Mouse (Mus musculus): Measurements from ENCODE around the gene Olfml2a. TPM values are rescaled to one million over a fixed set of nuclear protein-coding genes. Genes with fewer than 3 reads are reported as not detected.
A peak's percentile ranks its signal among the peaks of the same experiment; 100 is the strongest.

Olfml2a gene
- total and polyA plus RNA-seq, 3 experiments, result 0.12 to 0.33 TPM; not detected in 1

- TF ChIP-seq RAD21 (IDR thresholded peaks at IDR 0.05; ENCODE audit: low read depth, low read length), result peak; percentile 42
Measured at GRCm38 (mm10) chr2:38931851-38932667, at the start of gene Olfml2a (continued).

GRCm38 (mm10) chr2:38902866-38903265 lies 28.9 kb upstream of the Olfml2a start:
- Histone ChIP-seq H3K27ac (ENCODE audit: control insufficient read depth, low read depth, low read length) (no peak overlapping the region), H3K4me1 (ENCODE audit: control insufficient read depth in 1 of 2, insufficient read depth in 2 of 2, low read length in 2 of 2) (peaks cover 4 to 6% of the 10 kb centered on the region in 2 experiments; a peak in 3 of 4 replicates), H3K9ac (ENCODE audit: control insufficient read depth, low read depth, low read length, poor library complexity, severe bottlenecking) (no peak overlapping the region), H3K36me3 (ENCODE audit: control insufficient read depth in 1 of 2, insufficient read depth in 2 of 2, low read length in 2 of 2) (peaks cover 0 to 14% of the 10 kb centered on the region in 2 experiments; a peak in 2 of 4 replicates), H3K9me3 (replicated peaks; ENCODE audit: insufficient read depth, low read length) (no peaks in the 10 kb centered on the region), H3K79me2 (ENCODE audit: control insufficient read depth, insufficient read depth, low read length, poor library complexity) (peaks cover 2% of the 10 kb centered on the region; the same call in 1 of the 2 replicates), H3K27me3 (ENCODE audit: control insufficient read depth in 1 of 2, insufficient read depth in 2 of 2, low read length in 2 of 2) (no peaks in the 10 kb centered on the region), H3K4me3 (ENCODE audit: control insufficient read depth in 1 of 2, insufficient read depth in 1 of 2, low read depth in 2 of 2, low read length in 2 of 2) (no peak overlapping the region)
- peak; percentile 67 for DNase-seq (ENCODE audit: low read depth, low spot score)
- TF ChIP-seq ETS1 (IDR thresholded peaks at IDR 0.05; ENCODE audit: low read depth, low read length) (0 out of 2 replicates have a peak, but pooled peaks have one; percentile 9), MAFK (IDR thresholded peaks at IDR 0.05; ENCODE audit: borderline replicate concordance, low read depth, low read length) (no peak), JUND (IDR thresholded peaks at IDR 0.05; ENCODE audit: low read depth, low read length) (no peak), SIN3A (IDR thresholded peaks at IDR 0.05; ENCODE audit: low read length) (0 out of 2 replicates have a peak, but pooled peaks have one; percentile 27), GATA1 (IDR thresholded peaks at IDR 0.05; ENCODE audit: low read depth, low read length) (0 out of 2 replicates have a peak, but pooled peaks have one; percentile 6), ELF1 (IDR thresholded peaks at IDR 0.05; ENCODE audit: low read depth, low read length) (0 out of 2 replicates have a peak, but pooled peaks have one; percentile 18), TCF12 (IDR thresholded peaks at IDR 0.05; ENCODE audit: low read depth, low read length) (0 out of 2 replicates have a peak, but pooled peaks have one; percentile 15), EP300 (IDR thresholded peaks at IDR 0.05; ENCODE audit: low read depth in 1 of 2, low read length in 2 of 2) (peak; percentile 16 to 37; a peak in 3 of 4 replicates)

DNA sequence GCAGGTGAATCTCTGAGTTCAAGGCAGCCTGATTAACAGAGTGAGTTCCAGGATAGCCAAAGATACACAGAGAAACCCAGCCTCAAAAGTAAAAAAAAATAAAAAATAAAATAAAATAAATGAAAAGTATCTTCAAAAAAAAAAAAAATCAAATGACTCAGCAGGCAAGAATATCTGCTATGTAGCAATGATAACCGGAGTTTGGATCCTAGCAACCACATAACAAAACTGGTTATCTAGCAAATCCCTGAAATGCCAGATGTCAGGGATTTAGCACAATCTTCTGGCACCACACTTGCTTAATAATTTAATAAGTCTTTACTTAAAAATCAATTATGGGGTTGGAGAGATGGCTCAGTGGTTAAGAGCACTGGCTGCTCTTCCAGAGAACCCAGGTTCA lies 27.5 kb upstream of the Olfml2a start:
- no peak for TF ChIP-seq MEF2A (IDR thresholded peaks at IDR 0.05; ENCODE audit: extremely low read depth, insufficient replicate concordance, low read depth, low read length, poor library complexity, severe bottlenecking)
- no peak for TF ChIP-seq ELF1 (IDR thresholded peaks at IDR 0.05; ENCODE audit: low read depth, low read length)
- TF ChIP-seq TCF12 (IDR thresholded peaks at IDR 0.05; ENCODE audit: low read depth, low read length), result 0 out of 2 replicates have a peak, but pooled peaks have one; percentile 16
- peak; percentile 62; the same call in 1 of the 2 replicates for TF ChIP-seq ZNF384 (IDR thresholded peaks at IDR 0.05; ENCODE audit: low read depth, low read length)
- peak; percentile 72; the same call in 1 of the 2 replicates for TF ChIP-seq RCOR1 (IDR thresholded peaks at IDR 0.05; ENCODE audit: low read depth, low read length)
- TF ChIP-seq POLR2AphosphoS2 (IDR thresholded peaks at IDR 0.05; ENCODE audit: low read length), result no peak
- no peak overlapping the region for H3K27ac ChIP-seq (ENCODE audit: control insufficient read depth, low read depth, low read length)

More for the DNA sequence above, 27.5 kb upstream of the Olfml2a start:
- H3K27me3 ChIP-seq (ENCODE audit: control insufficient read depth in 1 of 2, insufficient read depth in 2 of 2, low read length in 2 of 2), result no peaks in the 10 kb centered on the region
- no peak overlapping the region for H3K4me3 ChIP-seq (ENCODE audit: control insufficient read depth in 1 of 2, insufficient read depth in 1 of 2, low read depth in 2 of 2, low read length in 2 of 2)
- H3K4me1 ChIP-seq (ENCODE audit: control insufficient read depth in 1 of 2, insufficient read depth in 2 of 2, low read length in 2 of 2), result peaks cover 2 to 6% of the 10 kb centered on the region in 2 experiments; a peak in 3 of 4 replicates
- H3K9me3 ChIP-seq (replicated peaks; ENCODE audit: insufficient read depth, low read length), result no peaks in the 10 kb centered on the region
- H3K36me3 ChIP-seq (ENCODE audit: control insufficient read depth in 1 of 2, insufficient read depth in 2 of 2, low read length in 2 of 2), result peaks cover 0 to 14% of the 10 kb centered on the region in 2 experiments; a peak in 2 of 4 replicates
- DNase-seq (ENCODE audit: low read depth, low spot score), result peak; percentile 31
- peaks cover 2% of the 10 kb centered on the region; the same call in 1 of the 2 replicates for H3K79me2 ChIP-seq (ENCODE audit: control insufficient read depth, insufficient read depth, low read length, poor library complexity)
- H3K9ac ChIP-seq (ENCODE audit: control insufficient read depth, low read depth, low read length, poor library complexity, severe bottlenecking), result no peak overlapping the region

Data from MEL (cell line).